Mouse (Mus musculus) embryonic facial prominence, embryonic 12.5 days (tissue): Measurements from ENCODE around the gene Arsg. TPM values are rescaled to one million over a fixed set of nuclear protein-coding genes. Genes with fewer than 3 reads are reported as not detected.
A peak's percentile ranks its signal among the peaks of the same experiment; 100 is the strongest.

Source experiments
- ATAC-seq: fragments of 200-750 bp; cut with Nextera tagmentation; 2 replicates; pipeline ENCODE4 v1.8.0; 2017; ENCODE audit not compliant: insufficient number of reproducible peaks, insufficient read depth, low FRiP score, low TSS enrichment
- H3K27ac ChIP-seq: fragments of 300-500 bp; sonication (generic); 2 replicates; pipeline ENCODE4 v1.5.1; 2016; ENCODE audit warnings: mild to moderate bottlenecking
- H3K27me3 ChIP-seq: fragments of 300-500 bp; sonication (generic); 2 replicates; pipeline ENCODE4 v1.6.1; 2016; ENCODE audit warnings: mild to moderate bottlenecking, moderate library complexity
- H3K36me3 ChIP-seq: fragments of 300-500 bp; sonication (generic); 2 replicates; pipeline ENCODE4 v1.6.1; 2016; ENCODE audit warnings: mild to moderate bottlenecking
- H3K4me1 ChIP-seq: fragments of 300-500 bp; sonication (generic); 2 replicates; pipeline ENCODE4 v1.6.1; 2016
- H3K4me2 ChIP-seq: fragments of 300-500 bp; sonication (generic); replicated peaks from 2 replicates; pipeline ENCODE4 v1.6.1; 2016; ENCODE audit warnings: mild to moderate bottlenecking, moderate library complexity
- H3K4me3 ChIP-seq: fragments of 300-500 bp; sonication (generic); 2 replicates; pipeline ENCODE4 v1.5.1; 2016; ENCODE audit warnings: mild to moderate bottlenecking
- H3K9ac ChIP-seq: fragments of 300-500 bp; sonication (generic); 2 replicates; pipeline ENCODE4 v1.6.1; 2016; ENCODE audit warnings: mild to moderate bottlenecking, moderate library complexity
- H3K9me3 ChIP-seq: fragments of 300-500 bp; sonication (generic); 2 replicates; pipeline ENCODE4 v1.6.1; 2016; ENCODE audit warnings: mild to moderate bottlenecking, moderate library complexity
- WGBS: fragments of 180-500 bp; shearing (Covaris S2); methylation state at CpG from one replicate; pipeline ENCODE4 v1.1.7; 2016; 5-methylcytosine and 5-hydroxymethylcytosine counted together
- polyA plus RNA-seq: library from polyadenylated mRNA; unstranded; fragments of >200 nt; fragmentation: Nextera tagmentation; extraction: Ambion mirVana; gene quantifications from 2 replicates; pipeline ENCODE4 v1.2.1, GENCODE M21; 2016

The Arsg gene
- polyA plus RNA-seq, 1 experiment from 2014 or later, result 2.7 TPM

- Histone ChIP-seq H3K4me2 (peak overlapping the region; percentile 91), H3K27me3 (peaks cover 17% of the 10 kb centered on the region), H3K4me3 (peak overlapping the region; percentile 70), H3K9me3 (no peaks in the 10 kb centered on the region), H3K36me3 (no peaks in the 10 kb centered on the region), H3K27ac (no peak overlapping the region), H3K9ac (no peak overlapping the region), H3K4me1 (peaks cover 16% of the 10 kb centered on the region)
- 31% methylated on average over 15 of the region's 15 CpGs for WGBS
- no peak for ATAC-seq
Measured at GRCm38 (mm10) chr11:109470921-109471861, 2.0 kb upstream of the Arsg start.

- peaks cover 22% of the 10 kb centered on the region for H3K27me3 ChIP-seq
- under 1% methylated on average over 33 of the region's 33 CpGs for WGBS
- H3K4me3 ChIP-seq, result peak overlapping the region; percentile 70
- no peaks in the 10 kb centered on the region for H3K9me3 ChIP-seq
- H3K4me1 ChIP-seq, result peaks cover 16% of the 10 kb centered on the region
- H3K4me2 ChIP-seq, result peak overlapping the region; percentile 91
- H3K36me3 ChIP-seq, result no peaks in the 10 kb centered on the region
- no peak overlapping the region for H3K27ac ChIP-seq
- ATAC-seq, result no peak
- peak overlapping the region; percentile 84 for H3K9ac ChIP-seq
Measured at GRCm38 (mm10) chr11:109472171-109472691, 943 bp upstream of the Arsg start.

GRCm38 (mm10) chr11:109472821-109473170 lies 378 bp upstream of the Arsg start:
- H3K9ac ChIP-seq, result peak overlapping the region; percentile 84
- H3K4me3 ChIP-seq, result peak overlapping the region; percentile 70
- no peaks in the 10 kb centered on the region for H3K36me3 ChIP-seq
- no peaks in the 10 kb centered on the region for H3K9me3 ChIP-seq
- ATAC-seq, result peak; percentile 43; the same call in 1 of the 2 replicates
- peaks cover 22% of the 10 kb centered on the region for H3K27me3 ChIP-seq
- H3K27ac ChIP-seq, result peak overlapping the region; percentile 80; the same call in 1 of the 2 replicates
- WGBS, result 0% methylated on average over 11 of the region's 13 CpGs
- H3K4me1 ChIP-seq, result peaks cover 16% of the 10 kb centered on the region
- H3K4me2 ChIP-seq, result peak overlapping the region; percentile 91

GRCm38 (mm10) chr11:109474086-109474742 lies 1.0 kb downstream of the Arsg start:
- Histone ChIP-seq H3K4me3 (peak overlapping the region; percentile 70), H3K4me2 (peak overlapping the region; percentile 91), H3K27ac (peak overlapping the region; percentile 80; the same call in 1 of the 2 replicates), H3K9me3 (no peaks in the 10 kb centered on the region), H3K27me3 (peaks cover 24% of the 10 kb centered on the region), H3K9ac (peak overlapping the region; percentile 84), H3K4me1 (peaks cover 19% of the 10 kb centered on the region), H3K36me3 (no peaks in the 10 kb centered on the region)
- 12% methylated on average over 14 of the region's 14 CpGs for WGBS
- ATAC-seq, result no peak

GRCm38 (mm10) chr11:109474836-109475235 lies 1.7 kb downstream of the Arsg start:
- Histone ChIP-seq H3K27me3 (peaks cover 24% of the 10 kb centered on the region), H3K36me3 (no peaks in the 10 kb centered on the region), H3K27ac (no peak overlapping the region), H3K9ac (no peak overlapping the region), H3K4me3 (no peak overlapping the region), H3K4me1 (peaks cover 19% of the 10 kb centered on the region), H3K4me2 (no peak overlapping the region), H3K9me3 (no peaks in the 10 kb centered on the region)
- ATAC-seq, result no peak
- WGBS, result 79% methylated on average over 13 of the region's 13 CpGs

GRCm38 (mm10) chr11:109475717-109476116 lies 2.5 kb downstream of the Arsg start:
- H3K9ac ChIP-seq, result no peak overlapping the region
- WGBS, result 62% methylated on average over 4 of the region's 4 CpGs

GRCm38 (mm10) chr11:109476241-109476640 lies 3.1 kb downstream of the Arsg start:
- Histone ChIP-seq H3K4me2 (no peak overlapping the region), H3K27ac (no peak overlapping the region), H3K4me1 (peaks cover 18% of the 10 kb centered on the region), H3K36me3 (no peaks in the 10 kb centered on the region), H3K9ac (no peak overlapping the region), H3K9me3 (no peaks in the 10 kb centered on the region), H3K27me3 (peaks cover 21% of the 10 kb centered on the region), H3K4me3 (no peak overlapping the region)
- WGBS, result 27% methylated on average over 2 of the region's 2 CpGs
- no peak for ATAC-seq

More at GRCm38 (mm10) chr11:109475717-109476116, 2.5 kb downstream of the Arsg start:
- H3K4me3 ChIP-seq, result no peak overlapping the region
- H3K4me1 ChIP-seq, result peaks cover 19% of the 10 kb centered on the region
- no peaks in the 10 kb centered on the region for H3K36me3 ChIP-seq
- peaks cover 21% of the 10 kb centered on the region for H3K27me3 ChIP-seq
- H3K4me2 ChIP-seq, result no peak overlapping the region
- no peak for ATAC-seq
- H3K9me3 ChIP-seq, result no peaks in the 10 kb centered on the region
- H3K27ac ChIP-seq, result no peak overlapping the region

- ATAC-seq, result no peak
- Histone ChIP-seq H3K9ac (no peak overlapping the region), H3K9me3 (no peaks in the 10 kb centered on the region), H3K27ac (no peak overlapping the region), H3K36me3 (no peaks in the 10 kb centered on the region), H3K27me3 (peaks cover 21% of the 10 kb centered on the region), H3K4me1 (peaks cover 14% of the 10 kb centered on the region), H3K4me3 (no peak overlapping the region), H3K4me2 (no peak overlapping the region)
- 46% methylated on average over 6 of the region's 6 CpGs for WGBS
Measured at GRCm38 (mm10) chr11:109476653-109477052, 3.5 kb downstream of the Arsg start.

- 35% methylated on average over 16 of the region's 16 CpGs for WGBS
Measured at GRCm38 (mm10) chr11:109477606-109478380, 4.6 kb downstream of the Arsg start.

GRCm38 (mm10) chr11:109479575-109480285 lies 6.6 kb downstream of the Arsg start:
- 55% methylated on average over 16 of the region's 16 CpGs for WGBS
- Histone ChIP-seq H3K4me2 (no peak overlapping the region), H3K9me3 (no peaks in the 10 kb centered on the region), H3K36me3 (no peaks in the 10 kb centered on the region), H3K27ac (no peak overlapping the region), H3K4me3 (no peak overlapping the region), H3K4me1 (0 out of 2 replicates have a peak, but pooled peaks cover 3% of the 10 kb centered on the region), H3K27me3 (peaks cover 15% of the 10 kb centered on the region; the same call in 1 of the 2 replicates), H3K9ac (no peak overlapping the region)
- ATAC-seq, result no peak

More at GRCm38 (mm10) chr11:109477606-109478380, 4.6 kb downstream of the Arsg start:
- 0 out of 2 replicates have a peak, but pooled peaks cover 8% of the 10 kb centered on the region for H3K4me1 ChIP-seq
- H3K4me3 ChIP-seq, result no peak overlapping the region
- no peak for ATAC-seq
- no peak overlapping the region for H3K4me2 ChIP-seq
- H3K27me3 ChIP-seq, result peaks cover 21% of the 10 kb centered on the region
- no peaks in the 10 kb centered on the region for H3K36me3 ChIP-seq
- H3K9me3 ChIP-seq, result no peaks in the 10 kb centered on the region
- H3K27ac ChIP-seq, result no peak overlapping the region
- H3K9ac ChIP-seq, result no peak overlapping the region
